Mouse (Mus musculus) spleen, adult 10 weeks (tissue): ENCODE results near the gene Sephs2. TPM values are rescaled to one million over a fixed set of nuclear protein-coding genes. Genes with fewer than 3 reads are reported as not detected.

Experiments used
- polyA plus RNA-seq: library from polyadenylated mRNA; stranded (reverse); fragments of 350-450 nt; fragmentation: Illumina TruSeq; extraction: RNeasy Lipid Tissue Mini Kit (QIAGEN cat#74804); gene quantifications from one replicate; pipeline ENCODE4 v1.2.3, GENCODE M21; 2015; ENCODE audit warnings: low replicate concordance; ENCODE audit not compliant: insufficient read depth

Gene Sephs2
- 26.2 TPM for polyA plus RNA-seq

DNA sequence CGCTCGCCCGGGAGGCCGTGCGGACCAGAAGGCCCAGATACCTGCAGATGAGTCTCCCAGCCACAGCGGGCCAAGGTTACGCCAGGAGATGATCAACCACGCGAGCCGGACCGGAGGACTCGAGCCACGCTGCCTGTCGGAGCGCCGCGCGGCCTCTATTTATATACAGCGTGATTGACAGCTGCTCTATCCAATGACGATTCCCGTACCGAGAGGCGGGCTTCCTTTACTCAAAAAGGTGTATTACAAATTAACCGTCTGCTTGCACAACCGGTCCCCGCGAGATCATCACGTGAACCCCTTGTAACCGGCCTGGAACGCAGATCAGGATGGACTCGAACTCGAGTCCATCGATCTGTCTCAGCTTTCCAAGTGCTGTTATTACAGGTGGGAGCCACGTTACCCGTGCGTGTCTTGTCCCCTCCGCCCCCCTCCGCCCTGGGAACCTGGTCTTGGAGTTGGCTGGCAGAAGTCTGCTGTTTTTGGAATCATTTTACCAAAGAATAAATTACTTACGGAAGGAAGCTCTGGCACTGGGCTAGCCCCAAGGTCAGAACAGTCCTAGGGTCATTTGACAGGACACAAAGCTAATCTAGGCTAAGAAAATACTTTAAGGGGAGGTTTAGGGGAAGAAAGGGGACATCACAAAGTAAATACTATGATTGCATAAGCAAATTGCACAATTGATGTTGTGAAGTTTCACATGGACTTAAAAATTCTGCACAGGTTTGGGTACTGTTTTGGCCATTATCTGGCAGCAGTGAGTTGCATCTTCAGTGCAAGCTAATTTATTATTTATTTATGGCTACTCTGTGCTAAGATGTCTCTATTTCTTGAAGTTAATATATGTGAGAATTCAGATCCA is at the start of gene Sephs2:
TSS of gene Sephs2 (minus strand) at position 131 of the 865 bp plus-strand sequence.

DNA sequence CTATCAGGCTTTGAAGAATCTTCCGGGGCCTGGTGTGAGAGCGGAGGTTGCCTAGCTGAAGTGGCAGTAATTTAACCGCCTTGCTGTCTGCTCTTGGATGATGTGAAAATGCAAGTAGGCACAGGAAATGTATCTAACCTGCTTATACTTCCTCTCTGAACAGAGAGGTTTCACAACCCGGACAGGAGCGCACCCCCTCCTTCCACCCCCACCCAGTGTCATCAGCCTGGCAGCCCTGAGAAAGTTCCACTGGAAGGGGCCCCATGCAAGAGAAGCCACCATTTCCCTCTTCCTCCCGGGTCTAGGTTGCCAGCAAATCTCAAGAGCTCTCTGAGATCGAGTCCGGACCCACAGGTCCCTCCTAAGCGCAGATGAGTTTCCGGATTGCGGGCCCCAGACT is 22.2 kb upstream of the Sephs2 start, which contains the start of gene Itgal:
TSS of gene Itgal (plus strand) at position 163 of the 400 bp plus-strand sequence.

GRCm38 (mm10) chr7:127260309-127261111 is 13.3 kb downstream of the Sephs2 start, which contains the start of gene Dctpp1:
Gene Dctpp1 (minus strand): TSS chr7:127260709.

DNA sequence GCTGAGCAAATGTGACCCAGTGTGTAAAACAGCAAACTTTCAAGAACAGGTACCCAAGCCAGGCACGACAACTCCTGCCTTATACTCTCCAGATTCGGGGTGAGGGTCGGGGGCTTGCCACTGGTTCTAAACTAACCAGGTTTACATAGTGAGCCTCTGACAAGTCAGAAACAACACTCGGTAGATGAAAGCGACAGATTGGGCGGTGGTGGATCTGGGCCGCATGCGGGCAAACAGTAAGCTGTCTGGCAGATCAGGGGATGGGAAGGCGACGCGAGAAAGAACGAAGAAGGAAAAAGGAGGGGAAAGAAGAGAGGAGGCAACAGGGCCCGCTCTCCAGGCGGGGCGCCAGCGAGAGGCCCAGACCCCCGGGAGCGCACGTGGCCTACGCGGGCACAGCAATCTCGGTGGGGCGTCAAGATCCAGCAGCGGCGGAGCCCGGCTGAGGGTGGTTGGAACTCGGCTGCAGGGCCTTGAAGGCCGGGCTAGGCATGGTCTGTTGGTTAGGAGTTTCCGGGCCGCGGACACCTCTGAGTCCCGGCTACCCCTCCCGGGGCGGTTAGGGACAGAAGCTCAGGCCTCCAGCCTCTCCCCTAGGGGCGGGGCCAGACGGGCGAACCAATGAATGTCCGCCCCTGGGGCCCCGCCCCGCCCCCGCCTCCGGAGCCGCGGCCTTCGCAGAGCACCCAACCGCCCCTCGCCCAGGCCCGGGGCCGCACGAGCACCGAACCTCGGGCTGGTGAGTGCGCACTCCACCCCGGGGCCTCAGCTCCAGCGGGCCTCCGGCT is 29.8 kb downstream of the Sephs2 start, which contains the start of gene Zfp771:
TSS of gene Zfp771 (plus strand) at position 405 of the 788 bp plus-strand sequence.

GRCm38 (mm10) chr7:127232622-127233367 is 41.1 kb downstream of the Sephs2 start, which contains the start of the genes Zfp553 and Sept1:
Gene Zfp553 (plus strand): TSS chr7:127233061.
Gene Sept1 (minus strand): TSS chr7:127233130.

Other genes with a start within 250 kb of the Sephs2 start
- 111 TPM for gene Maz, start 247.0 kb downstream of the Sephs2 start, polyA plus RNA-seq
- gene Kif22, start 231.6 kb downstream of the Sephs2 start, polyA plus RNA-seq = 10.6 TPM
- 6.7 TPM for gene Zg16, start 186.7 kb downstream of the Sephs2 start, polyA plus RNA-seq
- gene AI467606, start 182.7 kb downstream of the Sephs2 start, polyA plus RNA-seq = 81.1 TPM
- gene Qprt, start 151.8 kb downstream of the Sephs2 start, polyA plus RNA-seq = 4.2 TPM
- 77.1 TPM for gene Spn, start 136.2 kb downstream of the Sephs2 start, polyA plus RNA-seq
- gene Cd2bp2, start 78.0 kb downstream of the Sephs2 start, polyA plus RNA-seq = 83.7 TPM
- 37.1 TPM for gene Tbc1d10b, start 65.6 kb downstream of the Sephs2 start, polyA plus RNA-seq
- gene Mylpf, start 65.2 kb downstream of the Sephs2 start, polyA plus RNA-seq = 5.7 TPM
- gene Zfp553, start 41.0 kb downstream of the Sephs2 start, polyA plus RNA-seq = 9.4 TPM
- 234 TPM for gene Sept1, start 40.9 kb downstream of the Sephs2 start, polyA plus RNA-seq
- 6.0 TPM for gene Zfp771, start 29.8 kb downstream of the Sephs2 start, polyA plus RNA-seq
- gene Dctpp1, start 13.3 kb downstream of the Sephs2 start, polyA plus RNA-seq = 8.7 TPM
- gene Itgal, start 22.2 kb upstream of the Sephs2 start, polyA plus RNA-seq = 108 TPM
- 3.3 TPM for gene Zfp768, start 71.5 kb upstream of the Sephs2 start, polyA plus RNA-seq
- 4.0 TPM for gene Zfp747, start 102.0 kb upstream of the Sephs2 start, polyA plus RNA-seq
- gene 9130019O22Rik, start 113.1 kb upstream of the Sephs2 start, polyA plus RNA-seq = 4.2 TPM
- gene E430018J23Rik, start 119.6 kb upstream of the Sephs2 start, polyA plus RNA-seq = 2.5 TPM
- 9.8 TPM for gene Zfp764, start 132.8 kb upstream of the Sephs2 start, polyA plus RNA-seq
- 16.2 TPM for gene Zfp688, start 148.0 kb upstream of the Sephs2 start, polyA plus RNA-seq
- 2.5 TPM for gene Zfp689, start 175.1 kb upstream of the Sephs2 start, polyA plus RNA-seq
- gene Prr14, start 185.6 kb upstream of the Sephs2 start, polyA plus RNA-seq = 76.8 TPM
- 86.5 TPM for gene Fbrs, start 205.1 kb upstream of the Sephs2 start, polyA plus RNA-seq
- 41.1 TPM for gene Srcap, start 237.9 kb upstream of the Sephs2 start, polyA plus RNA-seq
- 25.3 TPM for gene Gm42715, start 245.5 kb upstream of the Sephs2 start, polyA plus RNA-seq